Mouse (Mus musculus): ENCODE measurements at regions not wholly inside any gene's neighbourhood (a gene's known extent, or its start where the extent isn't known, plus 50 kb on each side); places are given as distances from the start of the nearest gene placed in this dataset.

- TF ChIP-seq CTCF (IDR thresholded peaks at IDR 0.05; ENCODE audit: extremely low read depth, insufficient read length, insufficient replicate concordance, low read depth, low read length) = no peak
- TF ChIP-seq POLR2A (IDR thresholded peaks at IDR 0.05; ENCODE audit: low read depth, low read length) = no peak
These were observed 132.1 kb downstream of the Cand1 start for GRCm38 (mm10) chr10:119107728-119108127.
